Mouse (Mus musculus): Measurements from ENCODE around the gene Rpusd4. TPM values are rescaled to one million over a fixed set of nuclear protein-coding genes. Genes with fewer than 3 reads are reported as not detected.

The Rpusd4 gene
- polyA plus RNA-seq, 1 experiment = 21.4 TPM

GRCm38 (mm10) chr9:35238915-35239571 lies 28.6 kb upstream of the Rpusd4 start:
- Histone ChIP-seq H3K9ac (ENCODE audit: low read depth, poor library complexity, severe bottlenecking) (no peak overlapping the region), H3K4me3 (ENCODE audit: low read depth, low read length) (no peak overlapping the region), H3K9me3 (replicated peaks; ENCODE audit: control insufficient read depth, insufficient read depth, low read length, poor library complexity, severe bottlenecking) (no peaks in the 10 kb centered on the region), H3K27ac (ENCODE audit: insufficient read depth, low read length) (no peak overlapping the region), H3K4me1 (ENCODE audit: control insufficient read depth, insufficient read depth, low read length) (no peaks in the 10 kb centered on the region), H3K36me3 (ENCODE audit: control insufficient read depth, insufficient read depth, low read length, poor library complexity, severe bottlenecking) (peaks cover 3% of the 10 kb centered on the region; the same call in 1 of the 2 replicates), H3K27me3 (ENCODE audit: control insufficient read depth, insufficient read depth, low read length, poor library complexity, severe bottlenecking) (no peaks in the 10 kb centered on the region)
- TF ChIP-seq EP300 (IDR thresholded peaks at IDR 0.05; ENCODE audit: insufficient read depth, low read depth, low read length) = no peak
- no peak for TF ChIP-seq POLR2A (IDR thresholded peaks at IDR 0.05; ENCODE audit: insufficient read depth, low read length)
- no peak for TF ChIP-seq CTCF (IDR thresholded peaks at IDR 0.05; ENCODE audit: low read depth, low read length)

GRCm38 (mm10) chr9:35239734-35240133 lies 27.9 kb upstream of the Rpusd4 start:
- Histone ChIP-seq H3K27ac (ENCODE audit: insufficient read depth, low read length) (no peak overlapping the region), H3K4me1 (ENCODE audit: control insufficient read depth, insufficient read depth, low read length) (no peaks in the 10 kb centered on the region), H3K4me3 (ENCODE audit: low read depth, low read length) (no peak overlapping the region), H3K36me3 (ENCODE audit: control insufficient read depth, insufficient read depth, low read length, poor library complexity, severe bottlenecking) (peaks cover under 1% of the 10 kb centered on the region; the same call in 1 of the 2 replicates), H3K9me3 (replicated peaks; ENCODE audit: control insufficient read depth, insufficient read depth, low read length, poor library complexity, severe bottlenecking) (no peaks in the 10 kb centered on the region), H3K9ac (ENCODE audit: low read depth, poor library complexity, severe bottlenecking) (no peak overlapping the region), H3K27me3 (ENCODE audit: control insufficient read depth, insufficient read depth, low read length, poor library complexity, severe bottlenecking) (no peaks in the 10 kb centered on the region)
- TF ChIP-seq CTCF (IDR thresholded peaks at IDR 0.05; ENCODE audit: low read depth, low read length) (no peak), EP300 (IDR thresholded peaks at IDR 0.05; ENCODE audit: insufficient read depth, low read depth, low read length) (no peak), POLR2A (IDR thresholded peaks at IDR 0.05; ENCODE audit: insufficient read depth, low read length) (no peak)

GRCm38 (mm10) chr9:35247405-35247804 lies 20.3 kb upstream of the Rpusd4 start:
- no peaks in the 10 kb centered on the region for H3K27me3 ChIP-seq (ENCODE audit: control insufficient read depth, insufficient read depth, low read length, poor library complexity, severe bottlenecking)
- no peaks in the 10 kb centered on the region for H3K9me3 ChIP-seq (replicated peaks; ENCODE audit: control insufficient read depth, insufficient read depth, low read length, poor library complexity, severe bottlenecking)
- no peak for TF ChIP-seq CTCF (IDR thresholded peaks at IDR 0.05; ENCODE audit: low read depth, low read length)
- TF ChIP-seq POLR2A (IDR thresholded peaks at IDR 0.05; ENCODE audit: insufficient read depth, low read length) = no peak
- TF ChIP-seq EP300 (IDR thresholded peaks at IDR 0.05; ENCODE audit: insufficient read depth, low read depth, low read length) = no peak

DNA sequence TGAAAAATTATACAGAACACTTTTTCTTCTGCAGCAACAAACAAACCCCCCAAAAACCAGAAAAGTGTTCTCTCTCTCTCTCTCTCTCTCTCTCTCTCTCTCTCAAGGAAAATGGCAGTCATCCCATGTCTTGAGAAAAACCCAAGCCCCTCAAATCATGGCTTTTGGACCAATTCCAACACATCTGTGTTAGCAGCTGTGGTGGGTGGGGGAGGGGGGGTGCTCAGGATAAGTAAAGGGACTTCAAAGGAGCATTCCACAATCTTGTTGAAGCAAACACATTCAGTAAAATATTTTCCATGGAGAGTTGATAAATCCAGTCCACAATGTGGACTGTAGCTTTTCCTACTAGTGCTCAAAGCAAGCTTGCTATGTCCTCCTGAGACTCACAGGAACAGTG lies 18.2 kb upstream of the Rpusd4 start:
- Histone ChIP-seq H3K36me3 (ENCODE audit: control insufficient read depth, insufficient read depth, low read length, poor library complexity, severe bottlenecking) (no peaks in the 10 kb centered on the region), H3K4me3 (ENCODE audit: low read depth, low read length) (no peak overlapping the region), H3K4me1 (ENCODE audit: control insufficient read depth, insufficient read depth, low read length) (no peaks in the 10 kb centered on the region), H3K27me3 (ENCODE audit: control insufficient read depth, insufficient read depth, low read length, poor library complexity, severe bottlenecking) (no peaks in the 10 kb centered on the region), H3K9ac (ENCODE audit: low read depth, poor library complexity, severe bottlenecking) (no peak overlapping the region), H3K27ac (ENCODE audit: insufficient read depth, low read length) (no peak overlapping the region), H3K9me3 (replicated peaks; ENCODE audit: control insufficient read depth, insufficient read depth, low read length, poor library complexity, severe bottlenecking) (no peaks in the 10 kb centered on the region)
- TF ChIP-seq CTCF (IDR thresholded peaks at IDR 0.05; ENCODE audit: low read depth, low read length) = no peak
- TF ChIP-seq POLR2A (IDR thresholded peaks at IDR 0.05; ENCODE audit: insufficient read depth, low read length) = no peak
- no peak for TF ChIP-seq EP300 (IDR thresholded peaks at IDR 0.05; ENCODE audit: insufficient read depth, low read depth, low read length)

More at GRCm38 (mm10) chr9:35247405-35247804, 20.3 kb upstream of the Rpusd4 start:
- Histone ChIP-seq H3K27ac (ENCODE audit: insufficient read depth, low read length) (no peak overlapping the region), H3K4me1 (ENCODE audit: control insufficient read depth, insufficient read depth, low read length) (no peaks in the 10 kb centered on the region), H3K9ac (ENCODE audit: low read depth, poor library complexity, severe bottlenecking) (no peak overlapping the region), H3K36me3 (ENCODE audit: control insufficient read depth, insufficient read depth, low read length, poor library complexity, severe bottlenecking) (no peaks in the 10 kb centered on the region), H3K4me3 (ENCODE audit: low read depth, low read length) (no peak overlapping the region)

- no peaks in the 10 kb centered on the region for H3K9me3 ChIP-seq (replicated peaks; ENCODE audit: control insufficient read depth, insufficient read depth, low read length, poor library complexity, severe bottlenecking)
- no peaks in the 10 kb centered on the region for H3K4me1 ChIP-seq (ENCODE audit: control insufficient read depth, insufficient read depth, low read length)
- no peaks in the 10 kb centered on the region for H3K27me3 ChIP-seq (ENCODE audit: control insufficient read depth, insufficient read depth, low read length, poor library complexity, severe bottlenecking)
- H3K4me3 ChIP-seq (ENCODE audit: low read depth, low read length) = no peak overlapping the region
- TF ChIP-seq CTCF (IDR thresholded peaks at IDR 0.05; ENCODE audit: low read depth, low read length) (no peak), EP300 (IDR thresholded peaks at IDR 0.05; ENCODE audit: insufficient read depth, low read depth, low read length) (no peak), POLR2A (IDR thresholded peaks at IDR 0.05; ENCODE audit: insufficient read depth, low read length) (no peak)
- H3K27ac ChIP-seq (ENCODE audit: insufficient read depth, low read length) = no peak overlapping the region
- H3K36me3 ChIP-seq (ENCODE audit: control insufficient read depth, insufficient read depth, low read length, poor library complexity, severe bottlenecking) = no peaks in the 10 kb centered on the region
- no peak overlapping the region for H3K9ac ChIP-seq (ENCODE audit: low read depth, poor library complexity, severe bottlenecking)
Observed at GRCm38 (mm10) chr9:35257365-35257764, 10.3 kb upstream of the Rpusd4 start.

GRCm38 (mm10) chr9:35262418-35262817 lies 5.2 kb upstream of the Rpusd4 start:
- H3K27me3 ChIP-seq (ENCODE audit: control insufficient read depth, insufficient read depth, low read length, poor library complexity, severe bottlenecking) = no peaks in the 10 kb centered on the region
- H3K4me3 ChIP-seq (ENCODE audit: low read depth, low read length) = no peak overlapping the region
- H3K4me1 ChIP-seq (ENCODE audit: control insufficient read depth, insufficient read depth, low read length) = no peaks in the 10 kb centered on the region
- TF ChIP-seq CTCF (IDR thresholded peaks at IDR 0.05; ENCODE audit: low read depth, low read length) (no peak), POLR2A (IDR thresholded peaks at IDR 0.05; ENCODE audit: insufficient read depth, low read length) (no peak), EP300 (IDR thresholded peaks at IDR 0.05; ENCODE audit: insufficient read depth, low read depth, low read length) (no peak)
- H3K9me3 ChIP-seq (replicated peaks; ENCODE audit: control insufficient read depth, insufficient read depth, low read length, poor library complexity, severe bottlenecking) = no peaks in the 10 kb centered on the region
- no peaks in the 10 kb centered on the region for H3K36me3 ChIP-seq (ENCODE audit: control insufficient read depth, insufficient read depth, low read length, poor library complexity, severe bottlenecking)
- no peak overlapping the region for H3K9ac ChIP-seq (ENCODE audit: low read depth, poor library complexity, severe bottlenecking)
- no peak overlapping the region for H3K27ac ChIP-seq (ENCODE audit: insufficient read depth, low read length)
